Mouse (Mus musculus) stomach, embryonic 15.5 days (tissue): Measurements from ENCODE around the gene Shc4. TPM values are rescaled to one million over a fixed set of nuclear protein-coding genes. Genes with fewer than 3 reads are reported as not detected.

Experiments
- ATAC-seq: fragments of 200-750 bp; cut with Nextera tagmentation; 2 replicates; pipeline ENCODE4 v1.8.0; 2017; ENCODE audit warnings: low read depth, moderate number of reproducible peaks, moderate TSS enrichment; ENCODE audit not compliant: insufficient read depth, low FRiP score
- H3K27ac ChIP-seq: fragments of 300-500 bp; sonication (generic); 2 replicates; pipeline ENCODE4 v1.5.1; 2015; ENCODE audit warnings: mild to moderate bottlenecking, inconsistent platforms
- H3K27me3 ChIP-seq: fragments of 300-500 bp; sonication (generic); replicated peaks from 2 replicates; pipeline ENCODE4 v1.6.1; 2015; ENCODE audit warnings: inconsistent platforms
- H3K36me3 ChIP-seq: fragments of 300-500 bp; sonication (generic); 2 replicates; pipeline ENCODE4 v1.6.1; 2015; ENCODE audit warnings: inconsistent platforms
- H3K4me1 ChIP-seq: fragments of 300-500 bp; sonication (generic); 2 replicates; pipeline ENCODE4 v1.6.1; 2015; ENCODE audit warnings: inconsistent platforms
- H3K4me2 ChIP-seq: fragments of 300-500 bp; sonication (generic); 2 replicates; pipeline ENCODE4 v1.6.1; 2015; ENCODE audit warnings: mild to moderate bottlenecking, inconsistent platforms
- H3K4me3 ChIP-seq: fragments of 300-500 bp; sonication (generic); replicated peaks from 2 replicates; pipeline ENCODE4 v1.5.1; 2015; ENCODE audit warnings: inconsistent platforms
- H3K9ac ChIP-seq: fragments of 300-500 bp; sonication (generic); 2 replicates; pipeline ENCODE4 v1.6.1; 2015; ENCODE audit warnings: inconsistent platforms
- H3K9me3 ChIP-seq: fragments of 300-500 bp; sonication (generic); 2 replicates; pipeline ENCODE4 v1.6.1; 2016; ENCODE audit warnings: inconsistent platforms
- WGBS: fragments of 180-500 bp; shearing (Covaris S2); methylation state at CpG from one replicate; pipeline ENCODE4 v1.1.7; 2015; 5-methylcytosine and 5-hydroxymethylcytosine counted together
- polyA plus RNA-seq: library from polyadenylated mRNA; unstranded; fragments of >200 nt; fragmentation: Nextera tagmentation; extraction: Ambion mirVana; gene quantifications from 2 replicates; pipeline ENCODE4 v1.2.1, GENCODE M21; 2015

Shc4 gene
- polyA plus RNA-seq, 1 experiment from 2014 or later, result 3.1 TPM

DNA sequence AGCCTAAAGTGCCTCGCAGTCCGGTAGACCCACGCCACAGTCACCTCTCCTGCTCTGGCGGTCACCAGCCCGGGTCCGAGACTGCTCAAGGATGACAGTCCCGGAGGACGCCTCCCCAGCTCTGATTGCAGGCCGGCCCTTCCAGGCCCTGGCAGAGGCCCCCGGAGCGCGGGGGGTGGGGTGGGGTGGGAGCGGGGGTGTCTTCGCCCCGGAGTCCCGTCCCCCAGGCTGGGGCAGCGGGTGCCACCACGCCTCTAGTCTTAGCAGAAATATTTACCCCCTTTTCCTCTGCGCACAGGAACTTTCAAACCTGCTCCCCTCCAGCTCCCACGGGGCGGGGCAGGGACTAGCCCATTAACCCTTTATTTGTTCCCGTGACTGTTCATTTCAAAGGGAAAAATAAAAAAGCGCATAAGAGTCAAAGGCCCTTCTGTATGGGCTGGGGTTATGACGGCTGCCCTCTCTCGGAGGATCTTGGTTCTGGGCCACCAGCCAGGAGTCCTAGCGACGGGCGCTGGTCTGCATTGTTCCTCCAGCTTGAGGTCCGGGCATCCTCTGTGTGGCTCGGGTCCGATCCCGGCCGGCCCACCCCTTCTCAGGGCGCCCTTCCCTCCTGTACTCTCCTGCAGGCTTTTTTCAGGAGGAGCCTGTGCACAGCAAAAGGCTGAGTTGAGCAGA is 401 bp downstream of the Shc4 start:
- Histone ChIP-seq H3K36me3 (no peaks in the 10 kb centered on the region), H3K4me3 (peak overlapping the region; percentile 47), H3K9me3 (no peaks in the 10 kb centered on the region), H3K4me2 (peak overlapping the region; percentile 98), H3K4me1 (peaks cover 13% of the 10 kb centered on the region), H3K27ac (no peak overlapping the region), H3K27me3 (peaks cover 23% of the 10 kb centered on the region), H3K9ac (peak overlapping the region; percentile 41; the same call in 1 of the 2 replicates)
- WGBS, result under 1% methylated on average over 34 of the region's 34 CpGs
- peak; percentile 65 for ATAC-seq

DNA sequence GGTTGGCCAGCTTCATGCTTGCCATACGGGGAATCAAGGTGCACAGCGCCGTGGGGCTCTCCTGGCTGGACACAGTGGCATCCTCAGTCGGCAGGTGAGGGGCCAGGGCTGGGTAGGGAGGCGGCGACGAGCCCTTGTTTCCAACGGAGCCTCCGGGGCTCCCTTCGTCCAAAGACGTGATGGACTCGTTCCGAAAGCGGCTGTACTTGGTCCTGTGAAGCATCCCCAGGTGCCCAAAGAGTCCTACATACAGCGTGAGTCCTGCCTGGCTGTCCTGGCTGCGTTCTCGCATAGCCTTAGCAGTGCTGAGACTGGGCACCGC is 901 bp downstream of the Shc4 start:
- Histone ChIP-seq H3K4me1 (peaks cover 13% of the 10 kb centered on the region), H3K27ac (no peak overlapping the region), H3K9me3 (no peaks in the 10 kb centered on the region), H3K27me3 (peaks cover 23% of the 10 kb centered on the region), H3K4me3 (peak overlapping the region; percentile 47), H3K4me2 (peak overlapping the region; percentile 98), H3K36me3 (no peaks in the 10 kb centered on the region), H3K9ac (peak overlapping the region; percentile 41; the same call in 1 of the 2 replicates)
- peak; percentile 5; the same call in 1 of the 2 replicates for ATAC-seq
- 2% methylated on average over 18 of the region's 18 CpGs for WGBS

DNA sequence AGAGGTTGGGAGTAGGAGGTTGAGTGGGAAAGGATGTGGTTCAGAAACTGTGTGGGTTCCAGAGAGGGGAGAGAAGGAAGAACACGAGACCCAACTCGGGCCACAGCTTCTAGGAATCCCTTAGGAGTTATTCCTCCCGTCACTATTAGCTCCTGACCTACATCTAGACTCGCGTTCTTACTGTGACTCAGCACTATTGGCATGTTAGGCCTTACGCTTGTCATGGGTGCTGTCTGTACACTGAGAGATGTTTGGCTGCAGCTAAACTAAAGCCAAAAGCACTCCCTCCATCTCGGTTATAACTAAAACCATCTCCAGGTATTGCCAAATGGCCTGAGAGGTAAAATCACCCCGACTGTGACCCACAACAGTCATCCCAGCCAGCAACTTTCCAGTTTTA is 7.3 kb downstream of the Shc4 start:
- no peaks in the 10 kb centered on the region for H3K36me3 ChIP-seq
- H3K4me3 ChIP-seq, result no peak overlapping the region
- ATAC-seq, result no peak
- no peak overlapping the region for H3K4me2 ChIP-seq
- H3K9ac ChIP-seq, result no peak overlapping the region
- WGBS, result 81% methylated on average over 8 of the region's 8 CpGs
- no peaks in the 10 kb centered on the region for H3K4me1 ChIP-seq
- peaks cover 6% of the 10 kb centered on the region; the same call in 1 of the 2 replicates for H3K27me3 ChIP-seq
- H3K27ac ChIP-seq, result no peak overlapping the region
- no peaks in the 10 kb centered on the region for H3K9me3 ChIP-seq

DNA sequence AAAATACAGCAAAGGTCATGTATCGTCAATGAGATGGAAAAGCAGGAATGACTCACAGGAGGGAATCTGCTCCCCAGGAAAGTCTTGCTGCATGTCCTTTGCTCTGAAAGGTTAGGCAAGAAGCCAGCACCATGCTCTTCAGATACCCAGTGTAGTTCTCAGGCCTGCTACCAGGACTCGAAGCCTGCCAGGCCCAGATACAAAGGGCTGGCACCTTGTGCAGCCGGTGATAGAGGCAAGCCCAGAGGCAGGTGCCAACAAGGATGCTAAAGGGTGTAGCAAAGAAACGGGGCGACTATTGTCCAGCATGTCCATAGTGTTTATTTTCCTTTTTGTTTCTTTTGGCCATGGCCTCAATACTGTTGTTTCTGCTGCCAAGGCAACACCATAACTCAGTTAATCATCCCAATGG is 17.4 kb downstream of the Shc4 start:
- Histone ChIP-seq H3K4me1 (no peaks in the 10 kb centered on the region), H3K27me3 (no peaks in the 10 kb centered on the region), H3K4me2 (no peak overlapping the region), H3K9ac (no peak overlapping the region), H3K36me3 (no peaks in the 10 kb centered on the region), H3K9me3 (no peaks in the 10 kb centered on the region), H3K4me3 (no peak overlapping the region), H3K27ac (no peak overlapping the region)
- ATAC-seq, result no peak
- 71% methylated on average over 5 of the region's 5 CpGs for WGBS

GRCm38 (mm10) chr2:125704907-125705631 is 18.9 kb downstream of the Shc4 start:
- Histone ChIP-seq H3K4me2 (no peak overlapping the region), H3K4me3 (no peak overlapping the region), H3K4me1 (no peaks in the 10 kb centered on the region), H3K9ac (no peak overlapping the region), H3K27me3 (no peaks in the 10 kb centered on the region), H3K9me3 (no peaks in the 10 kb centered on the region), H3K27ac (no peak overlapping the region), H3K36me3 (no peaks in the 10 kb centered on the region)
- WGBS, result 67% methylated on average over 12 of the region's 12 CpGs
- ATAC-seq, result no peak

- WGBS, result 73% methylated on average over 2 of the region's 2 CpGs
- H3K4me1 ChIP-seq, result no peaks in the 10 kb centered on the region
- no peak for ATAC-seq
Measured at GRCm38 (mm10) chr2:125702851-125703250, 21.1 kb downstream of the Shc4 start.

DNA sequence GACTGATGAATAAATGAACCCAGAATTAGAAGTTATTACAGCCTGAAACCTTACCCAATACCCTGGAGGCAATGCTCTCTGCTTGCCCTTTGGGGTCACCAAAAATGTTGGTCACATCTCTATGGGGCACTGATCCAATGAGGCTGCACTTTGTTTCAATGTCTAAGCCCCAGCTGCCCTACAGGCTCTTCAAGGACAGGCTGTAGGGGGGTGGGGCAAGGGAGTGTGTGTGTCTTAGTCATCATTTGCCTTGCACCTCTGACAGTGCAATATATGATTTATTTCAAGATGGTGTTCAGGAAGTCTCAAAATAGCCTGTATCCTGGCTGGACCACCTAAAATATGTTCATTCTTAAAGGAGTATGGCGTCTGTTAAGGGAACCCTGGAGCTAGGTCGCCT is 22.3 kb downstream of the Shc4 start:
- Histone ChIP-seq H3K4me1 (no peaks in the 10 kb centered on the region), H3K4me3 (no peak overlapping the region), H3K27ac (no peak overlapping the region), H3K4me2 (no peak overlapping the region), H3K9ac (no peak overlapping the region), H3K9me3 (no peaks in the 10 kb centered on the region), H3K27me3 (no peaks in the 10 kb centered on the region), H3K36me3 (no peaks in the 10 kb centered on the region)
- no peak for ATAC-seq
- 83% methylated on average over 2 of the region's 2 CpGs for WGBS

More at GRCm38 (mm10) chr2:125702851-125703250, 21.1 kb downstream of the Shc4 start:
- Histone ChIP-seq H3K9me3 (no peaks in the 10 kb centered on the region), H3K9ac (no peak overlapping the region), H3K4me2 (no peak overlapping the region), H3K4me3 (no peak overlapping the region), H3K36me3 (no peaks in the 10 kb centered on the region), H3K27ac (no peak overlapping the region), H3K27me3 (no peaks in the 10 kb centered on the region)

DNA sequence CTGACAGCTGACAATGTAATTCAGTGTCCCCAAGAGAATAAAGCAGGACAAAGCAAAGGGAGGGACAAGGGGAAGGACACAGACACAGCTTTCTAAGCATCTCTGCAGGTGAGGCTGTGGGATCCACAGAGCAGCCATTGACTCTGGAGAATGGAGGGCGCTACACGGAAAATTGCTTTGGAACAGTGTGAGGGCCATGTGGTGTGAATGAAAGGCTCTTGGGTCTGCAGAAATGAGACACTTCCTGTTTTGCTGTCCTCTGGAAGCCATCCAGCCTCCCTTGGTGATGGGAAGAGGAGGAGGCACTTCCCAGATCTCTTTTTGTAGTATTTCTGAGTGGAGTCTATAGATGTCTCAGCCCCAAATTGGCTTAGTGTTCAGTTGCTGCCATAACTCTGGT is 27.7 kb downstream of the Shc4 start:
- 62% methylated on average over 2 of the region's 2 CpGs for WGBS
- no peak overlapping the region for H3K27ac ChIP-seq
- ATAC-seq, result peak; percentile 22; the same call in 1 of the 2 replicates

DNA sequence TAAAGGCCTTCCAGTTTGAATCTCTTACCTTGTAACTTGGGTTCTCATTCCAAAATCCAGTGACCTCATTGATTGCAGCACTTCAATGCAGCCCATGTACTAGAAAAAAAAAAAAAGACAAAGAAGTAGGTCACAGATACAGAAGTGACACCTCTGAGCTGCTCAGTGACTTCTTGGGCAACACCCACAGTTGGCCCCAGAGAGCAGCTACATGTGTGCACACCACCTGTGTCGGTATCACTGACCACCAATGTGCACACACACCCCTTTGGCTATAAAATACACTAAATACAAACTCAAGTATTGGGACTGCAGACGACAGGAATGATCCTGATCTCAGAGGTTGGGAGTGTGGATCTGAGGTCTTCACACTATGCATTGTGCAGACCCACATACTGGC is 29.1 kb downstream of the Shc4 start:
- no peak overlapping the region for H3K9ac ChIP-seq
- no peak overlapping the region for H3K27ac ChIP-seq
- no peak overlapping the region for H3K4me2 ChIP-seq
- 77% methylated on average over 2 of the region's 2 CpGs for WGBS
- H3K27me3 ChIP-seq, result no peaks in the 10 kb centered on the region
- no peak for ATAC-seq
- no peaks in the 10 kb centered on the region for H3K9me3 ChIP-seq
- H3K4me3 ChIP-seq, result no peak overlapping the region
- no peaks in the 10 kb centered on the region for H3K36me3 ChIP-seq
- no peaks in the 10 kb centered on the region for H3K4me1 ChIP-seq

More for the DNA sequence above, 27.7 kb downstream of the Shc4 start:
- Histone ChIP-seq H3K4me2 (no peak overlapping the region), H3K4me3 (no peak overlapping the region), H3K36me3 (no peaks in the 10 kb centered on the region), H3K4me1 (no peaks in the 10 kb centered on the region), H3K9ac (no peak overlapping the region), H3K27me3 (no peaks in the 10 kb centered on the region), H3K9me3 (no peaks in the 10 kb centered on the region)

GRCm38 (mm10) chr2:125692010-125692409 is 31.9 kb downstream of the Shc4 start:
- no peaks in the 10 kb centered on the region for H3K36me3 ChIP-seq

DNA sequence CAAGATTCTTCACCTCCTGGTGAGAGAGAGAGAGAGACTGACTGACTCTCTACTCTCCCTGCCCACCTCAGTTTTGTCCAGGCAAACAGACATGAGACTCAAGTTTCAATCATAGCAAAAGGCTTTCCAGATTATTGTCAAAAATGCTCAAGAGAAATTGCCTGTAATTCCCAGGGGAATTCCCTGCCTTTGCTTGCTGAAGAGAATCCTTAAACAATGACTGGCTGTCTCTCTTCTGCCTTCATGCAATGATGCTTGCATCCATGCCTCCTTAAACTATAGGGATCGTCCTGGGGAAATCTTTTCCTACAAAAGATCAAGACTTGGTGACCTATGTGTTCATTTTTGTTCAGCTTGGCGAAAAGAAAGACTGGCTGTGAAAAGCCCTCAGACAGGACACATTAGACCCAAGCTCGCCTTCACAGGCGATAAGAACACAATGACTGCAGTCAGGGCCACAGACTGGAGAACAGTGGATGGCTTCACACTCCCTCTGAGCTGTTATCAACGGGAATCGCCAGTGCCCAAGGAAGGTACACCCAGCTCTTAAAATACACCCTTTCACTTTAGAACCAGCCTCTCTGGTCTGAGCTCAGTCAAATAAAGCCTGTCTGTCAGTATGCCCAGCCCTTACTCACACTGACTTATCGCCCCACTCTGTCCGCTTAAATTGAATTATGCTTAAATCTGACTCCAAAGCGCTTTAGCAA is 38.4 kb downstream of the Shc4 start:
- Histone ChIP-seq H3K4me2 (no peak overlapping the region), H3K4me1 (no peaks in the 10 kb centered on the region), H3K9ac (no peak overlapping the region), H3K27me3 (no peaks in the 10 kb centered on the region), H3K27ac (0 out of 2 replicates have a peak overlapping the region, but pooled peaks have one; percentile 13), H3K4me3 (no peak overlapping the region), H3K9me3 (no peaks in the 10 kb centered on the region), H3K36me3 (no peaks in the 10 kb centered on the region)
- WGBS, result 54% methylated on average over 9 of the region's 9 CpGs
- peak; percentile 67 for ATAC-seq

More at GRCm38 (mm10) chr2:125692010-125692409, 31.9 kb downstream of the Shc4 start:
- Histone ChIP-seq H3K4me2 (no peak overlapping the region), H3K27me3 (no peaks in the 10 kb centered on the region), H3K9ac (no peak overlapping the region), H3K4me3 (no peak overlapping the region), H3K27ac (no peak overlapping the region), H3K9me3 (no peaks in the 10 kb centered on the region), H3K4me1 (no peaks in the 10 kb centered on the region)
- 50% methylated on average over 2 of the region's 2 CpGs for WGBS
- ATAC-seq, result no peak
